Mouse (Mus musculus) stomach, embryonic 16.5 days (tissue): ENCODE data around the gene E4f1. TPM values are rescaled to one million over a fixed set of nuclear protein-coding genes. Genes with fewer than 3 reads are reported as not detected.

Experiments used
- ATAC-seq: fragments of 200-750 bp; cut with Nextera tagmentation; 2 replicates; pipeline ENCODE4 v1.8.0; 2017; ENCODE audit warnings: moderate number of reproducible peaks, moderate TSS enrichment; ENCODE audit not compliant: insufficient read depth, low FRiP score
- H3K27ac ChIP-seq: fragments of 300-500 bp; sonication (generic); 2 replicates; pipeline ENCODE4 v1.5.1; 2014; ENCODE audit warnings: low read length
- H3K27me3 ChIP-seq: fragments of 300-500 bp; sonication (generic); 2 replicates; pipeline ENCODE4 v1.6.1; 2014; ENCODE audit warnings: low read length, control low read depth, mixed read lengths; ENCODE audit not compliant: control insufficient read depth, insufficient read depth
- H3K36me3 ChIP-seq: fragments of 300-500 bp; sonication (generic); 2 replicates; pipeline ENCODE4 v1.6.1; 2014; ENCODE audit warnings: low read length; ENCODE audit not compliant: control insufficient read depth, insufficient read depth
- H3K4me1 ChIP-seq: fragments of 300-500 bp; sonication (generic); 2 replicates; pipeline ENCODE4 v1.6.1; 2014; ENCODE audit warnings: low read length, control low read depth, mixed read lengths; ENCODE audit not compliant: control insufficient read depth, insufficient read depth
- H3K4me2 ChIP-seq: fragments of 300-500 bp; sonication (generic); 2 replicates; pipeline ENCODE4 v1.6.1; 2014; ENCODE audit warnings: low read depth, low read length, mixed read lengths
- H3K4me3 ChIP-seq: fragments of 300-500 bp; sonication (generic); replicated peaks from 2 replicates; pipeline ENCODE4 v1.5.1; 2014; ENCODE audit warnings: mild to moderate bottlenecking, low read length
- H3K9ac ChIP-seq: fragments of 300-500 bp; sonication (generic); 2 replicates; pipeline ENCODE4 v1.6.1; 2014; ENCODE audit warnings: low read length
- H3K9me3 ChIP-seq: fragments of 300-500 bp; sonication (generic); replicated peaks from 2 replicates; pipeline ENCODE4 v1.6.1; 2016; ENCODE audit warnings: low read length, control low read depth; ENCODE audit not compliant: control insufficient read depth
- WGBS: fragments of 180-500 bp; shearing (Covaris S2); extraction: QIAGEN DNeasy Blood & Tissue Kit; methylation state at CpG from one replicate; pipeline ENCODE4 v1.1.7; 2014; 5-methylcytosine and 5-hydroxymethylcytosine counted together
- polyA plus RNA-seq: library from polyadenylated mRNA; unstranded; fragments of >200 nt; fragmentation: Nextera tagmentation; extraction: Ambion mirVana; gene quantifications from 2 replicates; pipeline ENCODE4 v1.2.1, GENCODE M21; 2015

The E4f1 gene
- polyA plus RNA-seq, 1 experiment from 2014 or later = 29.4 TPM

- H3K9me3 ChIP-seq = no peaks in the 10 kb centered on the region
- no peaks in the 10 kb centered on the region for H3K27me3 ChIP-seq
- peaks cover 13% of the 10 kb centered on the region for H3K4me1 ChIP-seq
- WGBS = 89% methylated on average over 6 of the region's 6 CpGs
- no peak overlapping the region for H3K9ac ChIP-seq
- no peak for ATAC-seq
- H3K27ac ChIP-seq = no peak overlapping the region
- no peak overlapping the region for H3K4me3 ChIP-seq
- no peak overlapping the region for H3K4me2 ChIP-seq
- H3K36me3 ChIP-seq = peaks cover 24% of the 10 kb centered on the region; the same call in 1 of the 2 replicates
Observed at GRCm38 (mm10) chr17:24451220-24451619, 18.9 kb downstream of the E4f1 start.

- H3K4me1 ChIP-seq = peaks cover 13% of the 10 kb centered on the region
- 92% methylated on average over 6 of the region's 6 CpGs for WGBS
- H3K36me3 ChIP-seq = peaks cover 35% of the 10 kb centered on the region; the same call in 1 of the 2 replicates
- no peak overlapping the region for H3K27ac ChIP-seq
- no peak overlapping the region for H3K4me2 ChIP-seq
- H3K9ac ChIP-seq = no peak overlapping the region
- H3K27me3 ChIP-seq = no peaks in the 10 kb centered on the region
- H3K9me3 ChIP-seq = no peaks in the 10 kb centered on the region
- no peak for ATAC-seq
- H3K4me3 ChIP-seq = no peak overlapping the region
Observed at GRCm38 (mm10) chr17:24449507-24449906, 20.6 kb downstream of the E4f1 start.

- H3K27me3 ChIP-seq = no peaks in the 10 kb centered on the region
- H3K36me3 ChIP-seq = peaks cover 39% of the 10 kb centered on the region; the same call in 1 of the 2 replicates
- H3K4me2 ChIP-seq = no peak overlapping the region
- no peak overlapping the region for H3K4me3 ChIP-seq
- no peak overlapping the region for H3K27ac ChIP-seq
- no peak for ATAC-seq
- 91% methylated on average over 8 of the region's 8 CpGs for WGBS
- no peaks in the 10 kb centered on the region for H3K4me1 ChIP-seq
- no peaks in the 10 kb centered on the region for H3K9me3 ChIP-seq
- H3K9ac ChIP-seq = no peak overlapping the region
Observed at GRCm38 (mm10) chr17:24446590-24446989, 23.5 kb downstream of the E4f1 start.

- peaks cover 38% of the 10 kb centered on the region; the same call in 1 of the 2 replicates for H3K36me3 ChIP-seq
- no peaks in the 10 kb centered on the region for H3K27me3 ChIP-seq
- no peak overlapping the region for H3K4me2 ChIP-seq
- no peak for ATAC-seq
- H3K9me3 ChIP-seq = no peaks in the 10 kb centered on the region
- H3K9ac ChIP-seq = no peak overlapping the region
- no peaks in the 10 kb centered on the region for H3K4me1 ChIP-seq
- peak overlapping the region; percentile 50; the same call in 1 of the 2 replicates for H3K27ac ChIP-seq
- no peak overlapping the region for H3K4me3 ChIP-seq
- 87% methylated on average over 4 of the region's 4 CpGs for whole genome bisulfite sequencing
Observed at GRCm38 (mm10) chr17:24443409-24443808, 26.7 kb downstream of the E4f1 start.

GRCm38 (mm10) chr17:24442632-24443155, 27.4 kb downstream of the E4f1 start, which contains the start of gene Dnase1l2:
Gene Dnase1l2, minus strand, starts transcription at chr17:24443105.
- Histone ChIP-seq H3K36me3 (peaks cover 32% of the 10 kb centered on the region; the same call in 1 of the 2 replicates), H3K27me3 (no peaks in the 10 kb centered on the region), H3K4me1 (no peaks in the 10 kb centered on the region), H3K9me3 (no peaks in the 10 kb centered on the region), H3K9ac (peak within 1 kb of the TSS; percentile 17; the same call in 1 of the 2 replicates), H3K4me2 (no peak within 1 kb of the TSS), H3K4me3 (no peak within 1 kb of the TSS), H3K27ac (peak within 1 kb of the TSS; percentile 50)
- no peak for ATAC-seq
- WGBS = 77% methylated on average over 7 of the region's 7 CpGs

GRCm38 (mm10) chr17:24442107-24442506, 28.0 kb downstream of the E4f1 start:
- Histone ChIP-seq H3K4me2 (no peak overlapping the region), H3K36me3 (peaks cover 30% of the 10 kb centered on the region; the same call in 1 of the 2 replicates)

GRCm38 (mm10) chr17:24441148-24441547, 29.0 kb downstream of the E4f1 start:
- Histone ChIP-seq H3K9me3 (no peaks in the 10 kb centered on the region), H3K9ac (no peak overlapping the region), H3K27ac (no peak overlapping the region; the same call in 1 of the 2 replicates), H3K36me3 (peaks cover 23% of the 10 kb centered on the region; the same call in 1 of the 2 replicates), H3K4me1 (no peaks in the 10 kb centered on the region), H3K27me3 (no peaks in the 10 kb centered on the region), H3K4me2 (no peak overlapping the region), H3K4me3 (no peak overlapping the region)
- WGBS = 21% methylated on average over 2 of the region's 2 CpGs
- no peak for ATAC-seq

More at GRCm38 (mm10) chr17:24442107-24442506, 28.0 kb downstream of the E4f1 start:
- H3K4me1 ChIP-seq = no peaks in the 10 kb centered on the region
- H3K9me3 ChIP-seq = no peaks in the 10 kb centered on the region
- ATAC-seq = peak; percentile 57; the same call in 1 of the 2 replicates
- H3K27me3 ChIP-seq = no peaks in the 10 kb centered on the region
- WGBS = 82% methylated on average over 14 of the region's 14 CpGs
- peak overlapping the region; percentile 50 for H3K27ac ChIP-seq
- H3K4me3 ChIP-seq = no peak overlapping the region
- peak overlapping the region; percentile 17; the same call in 1 of the 2 replicates for H3K9ac ChIP-seq

- H3K9ac ChIP-seq = no peak overlapping the region
- no peaks in the 10 kb centered on the region for H3K27me3 ChIP-seq
- no peaks in the 10 kb centered on the region for H3K4me1 ChIP-seq
- WGBS = 89% methylated on average over 8 of the region's 8 CpGs
- H3K36me3 ChIP-seq = peaks cover 17% of the 10 kb centered on the region; the same call in 1 of the 2 replicates
- H3K4me2 ChIP-seq = no peak overlapping the region
- H3K27ac ChIP-seq = no peak overlapping the region
- no peaks in the 10 kb centered on the region for H3K9me3 ChIP-seq
- ATAC-seq = no peak
- no peak overlapping the region for H3K4me3 ChIP-seq
Observed at GRCm38 (mm10) chr17:24440377-24440776, 29.7 kb downstream of the E4f1 start.

GRCm38 (mm10) chr17:24437016-24437415, 33.1 kb downstream of the E4f1 start:
- no peaks in the 10 kb centered on the region for H3K4me1 ChIP-seq
- no peaks in the 10 kb centered on the region for H3K9me3 ChIP-seq
- H3K36me3 ChIP-seq = peaks cover 13% of the 10 kb centered on the region; the same call in 1 of the 2 replicates
- H3K27me3 ChIP-seq = no peaks in the 10 kb centered on the region
- no peak overlapping the region for H3K4me3 ChIP-seq
- WGBS = 66% methylated on average over 5 of the region's 5 CpGs
- no peak overlapping the region for H3K9ac ChIP-seq
- ATAC-seq = peak; percentile 3; the same call in 1 of the 2 replicates
- no peak overlapping the region for H3K27ac ChIP-seq
- no peak overlapping the region for H3K4me2 ChIP-seq
